Mouse (Mus musculus): ENCODE results near the gene Gnl3.
A peak's percentile ranks its signal among the peaks of the same experiment; 100 is the strongest.

Gene Gnl3

GRCm38 (mm10) chr14:31018860-31019291, at the start of gene Gnl3, which contains the start of gene Pbrm1:
Gene Gnl3, minus strand, starts transcription at chr14:31019152.
Gene Pbrm1, plus strand, starts transcription at chr14:31019138.
- peak; percentile 99 for DNase-seq (ENCODE audit: low read depth, low spot score)

DNA sequence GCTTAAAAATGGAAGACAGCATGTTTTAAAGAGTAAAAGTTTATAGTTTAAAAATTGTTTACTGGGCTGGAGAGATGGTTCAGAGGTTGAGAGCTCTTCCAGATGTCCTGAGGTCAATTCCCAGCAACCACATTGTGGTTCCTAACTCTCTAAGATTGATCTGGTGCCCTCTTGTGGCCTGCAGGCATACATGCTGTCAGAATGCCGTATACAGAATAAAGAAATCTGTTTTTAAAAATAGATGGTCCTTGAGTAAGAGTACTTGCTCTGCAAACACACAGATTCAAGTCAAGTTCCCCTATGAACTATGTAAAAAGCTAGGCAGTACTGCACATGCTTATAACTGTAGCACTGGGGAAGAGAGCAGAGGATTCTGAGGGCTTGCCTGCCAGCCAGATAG, 43.3 kb upstream of the Gnl3 start:
- peak; percentile 56 for DNase-seq (ENCODE audit: low read depth, low spot score)

- DNase-seq (ENCODE audit: low read depth, low spot score): no peak
Observed at GRCm38 (mm10) chr14:31045817-31046216, 26.9 kb upstream of the Gnl3 start.

DNA sequence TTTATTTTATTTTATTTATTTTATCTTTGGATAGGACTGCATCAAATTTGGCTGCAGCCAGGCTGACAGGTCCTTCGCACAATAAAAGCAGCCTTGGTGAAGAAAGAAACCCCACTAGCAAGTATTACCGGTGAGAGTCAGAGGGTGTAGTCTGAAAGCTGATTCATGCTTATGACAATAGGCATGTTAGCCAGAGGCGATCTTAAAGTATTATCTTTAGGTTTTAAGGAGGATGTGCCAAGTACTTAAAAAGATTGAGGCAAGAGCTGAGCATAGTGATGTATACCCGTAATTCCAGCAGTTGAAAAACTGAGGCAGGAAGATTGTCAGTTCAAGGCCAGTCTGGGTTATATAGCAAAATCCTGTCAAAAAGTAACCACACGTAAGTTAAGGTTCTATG, 26.3 kb upstream of the Gnl3 start:
- no peak for DNase-seq (ENCODE audit: low read depth, low spot score)

GRCm38 (mm10) chr14:31025785-31026184, 6.8 kb upstream of the Gnl3 start:
- DNase-seq (ENCODE audit: low read depth, low spot score): peak; percentile 77

GRCm38 (mm10) chr14:31022579-31022978, 3.6 kb upstream of the Gnl3 start:
- no peak for DNase-seq (ENCODE audit: low read depth, low spot score)

DNA sequence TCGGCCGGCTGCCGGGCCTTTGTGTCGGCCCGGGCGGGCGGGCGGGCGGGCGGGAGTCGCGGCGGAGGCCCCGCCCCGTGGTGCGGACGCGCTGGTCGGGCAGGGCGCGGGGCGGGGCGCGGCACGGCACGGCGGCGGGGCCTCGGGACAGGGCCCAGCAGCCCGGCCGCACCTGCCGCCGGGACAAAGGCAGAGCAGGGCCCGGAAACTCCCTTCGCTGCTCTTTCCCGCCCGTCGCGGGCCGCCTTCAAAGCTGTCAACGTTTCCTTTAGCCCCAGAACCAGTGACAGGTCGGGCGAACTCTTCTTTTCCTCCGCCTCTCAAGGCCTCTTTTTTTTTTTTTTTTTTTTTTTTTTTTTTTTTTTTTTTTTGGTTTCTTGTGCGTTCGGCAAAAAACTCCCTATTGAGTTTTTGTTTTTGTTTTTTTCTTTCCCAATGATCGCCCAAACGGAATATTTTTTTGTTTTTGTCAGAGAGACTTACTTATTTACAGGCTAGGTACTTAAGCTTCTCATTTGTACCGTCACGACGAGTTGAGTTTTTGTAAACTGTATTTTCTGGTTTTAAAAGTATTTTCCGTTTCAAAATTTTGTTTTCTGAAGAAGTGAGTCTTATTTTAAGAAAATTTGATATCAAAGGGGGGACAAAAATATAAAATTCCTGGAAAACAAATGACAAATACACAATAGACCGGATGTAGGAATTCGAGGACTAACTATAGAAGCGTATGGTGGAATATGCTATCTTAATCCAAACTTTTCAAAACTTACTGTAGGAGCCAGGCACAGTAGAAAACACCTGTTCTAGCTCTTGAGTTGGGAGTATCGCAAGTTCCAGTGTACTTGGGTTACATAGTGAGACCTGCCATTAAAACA, 616 bp upstream of the Gnl3 start:
- DNase-seq (ENCODE audit: low read depth, low spot score): peak; percentile 85

- peak; percentile 77 for DNase-seq (ENCODE audit: low read depth, low spot score)
Observed at GRCm38 (mm10) chr14:31017854-31018253, 1.1 kb downstream of the Gnl3 start.

DNA sequence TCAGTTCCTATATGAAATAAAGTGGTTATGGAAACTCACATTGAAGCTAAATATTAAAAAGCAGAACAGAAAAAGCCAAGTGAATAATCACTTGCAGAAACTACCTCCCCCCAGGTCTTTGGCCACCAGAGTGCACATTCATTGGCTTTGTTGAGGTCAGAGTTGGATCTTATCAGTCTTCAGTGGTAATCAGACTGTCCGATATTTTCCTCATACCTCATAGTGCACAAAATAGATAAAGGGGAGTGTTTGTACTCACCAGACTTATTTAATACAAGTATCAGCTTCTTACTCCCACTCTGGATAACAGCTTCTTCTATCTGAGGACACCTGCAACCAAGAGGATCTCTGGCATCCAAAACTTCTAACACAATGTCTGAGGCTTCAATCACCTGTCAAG, 2.9 kb downstream of the Gnl3 start:
- DNase-seq (ENCODE audit: low read depth, low spot score): no peak

DNA sequence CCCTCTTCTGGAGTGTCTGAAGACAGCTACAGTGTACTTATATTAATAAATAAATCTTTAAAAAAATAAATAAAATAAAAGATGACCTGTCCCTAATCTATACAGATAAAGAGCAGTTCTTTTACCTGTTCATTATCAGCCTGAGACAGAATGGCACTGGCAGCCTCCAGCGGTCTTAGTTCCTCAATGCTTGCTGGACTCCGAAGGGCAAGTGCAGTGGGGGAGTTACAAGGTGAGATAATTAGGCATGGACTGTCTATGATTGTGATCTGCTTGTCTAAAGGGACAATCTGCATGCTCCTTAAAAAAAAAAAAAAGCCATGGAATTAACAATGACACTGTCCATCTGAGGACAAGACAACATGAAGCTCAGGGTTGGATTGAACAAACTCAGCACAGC, 5.0 kb downstream of the Gnl3 start:
- DNase-seq (ENCODE audit: low read depth, low spot score): no peak

DNA sequence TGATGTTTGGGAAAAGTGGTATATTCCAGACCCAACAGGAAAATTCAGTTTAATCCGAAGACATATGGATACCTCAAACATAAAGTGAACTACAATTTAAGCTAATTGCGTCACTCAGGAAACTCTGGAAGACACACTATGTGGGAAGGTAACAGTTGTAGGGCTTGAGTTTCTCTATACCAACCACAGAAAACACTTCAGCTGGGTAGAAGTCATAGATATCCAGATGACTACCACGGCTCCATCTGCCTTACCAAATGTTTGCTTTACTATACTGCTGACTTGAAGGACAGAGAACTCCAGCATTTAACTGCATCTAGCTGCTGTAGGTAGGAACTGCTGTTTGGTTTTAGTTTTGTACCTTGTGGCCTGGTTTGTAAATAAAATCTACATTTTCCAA, 7.4 kb downstream of the Gnl3 start:
- no peak for DNase-seq (ENCODE audit: low read depth, low spot score)

DNA sequence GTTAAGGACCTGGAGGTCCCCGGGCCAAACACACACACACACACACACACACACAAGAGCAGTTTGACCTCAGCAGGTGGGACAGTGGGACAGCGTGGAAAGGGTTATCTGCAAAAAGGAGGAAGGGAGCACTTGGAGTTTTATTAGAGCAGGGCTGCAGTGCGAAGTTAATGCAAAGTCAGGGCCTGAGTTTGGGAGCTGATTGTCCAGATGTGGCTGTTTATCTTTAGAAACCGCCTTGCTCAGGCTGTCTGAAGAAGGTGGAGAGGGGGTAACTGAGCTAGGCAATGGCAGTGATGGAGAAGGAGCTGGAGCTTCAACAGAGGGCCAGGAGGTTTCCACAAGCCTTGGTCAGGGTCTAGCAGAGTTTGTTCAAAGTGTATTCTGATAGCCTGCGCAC, 12.2 kb downstream of the Gnl3 start:
- DNase-seq (ENCODE audit: low read depth, low spot score): no peak

- no peak for DNase-seq (ENCODE audit: low read depth, low spot score)
Observed at GRCm38 (mm10) chr14:31004527-31004926, 14.4 kb downstream of the Gnl3 start.

DNA sequence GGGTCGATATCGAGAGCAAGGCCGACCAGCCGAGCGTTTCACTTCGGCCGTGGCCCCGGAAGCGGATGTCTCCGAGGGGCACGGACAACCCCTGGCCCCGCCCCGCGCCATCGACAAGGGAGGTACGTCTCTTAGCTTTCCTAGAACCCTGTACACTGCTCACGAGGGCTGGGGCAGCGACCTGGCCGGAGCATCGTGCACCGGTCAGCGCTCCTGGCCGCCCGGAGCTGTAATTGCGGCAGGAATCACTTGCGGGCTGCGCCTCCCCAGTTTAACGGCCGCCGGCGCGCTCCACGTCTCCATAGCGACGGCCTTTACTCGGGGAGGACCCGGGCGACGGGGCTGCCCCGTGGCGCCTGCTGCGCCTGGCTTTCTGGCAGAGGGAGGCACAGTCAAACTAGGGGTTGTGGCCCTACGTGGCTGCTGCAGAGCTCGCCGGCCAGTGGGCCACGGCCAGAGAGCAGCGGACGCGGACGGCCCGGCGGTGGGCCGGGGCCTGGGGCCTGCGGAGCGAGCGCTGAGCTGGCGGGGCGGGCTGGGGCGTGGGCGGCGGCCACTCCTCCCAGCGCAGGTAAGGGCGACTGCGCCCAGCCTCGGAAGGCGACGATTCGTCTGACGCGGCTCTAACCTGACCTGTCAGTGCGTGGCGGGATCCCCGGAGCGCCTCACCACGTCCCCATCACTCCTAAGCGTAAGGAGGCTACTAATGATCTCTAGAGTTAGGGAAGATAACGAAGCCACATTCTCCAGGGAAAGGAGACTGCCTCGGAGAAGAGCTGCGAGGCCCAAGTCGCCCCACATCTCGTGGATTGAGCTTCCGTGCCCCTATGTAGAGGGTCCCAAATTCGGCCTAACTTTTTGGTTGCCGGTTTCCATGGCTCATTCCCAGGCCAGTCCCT, 17.4 kb downstream of the Gnl3 start, which contains the start of the genes Glt8d1 and Spcs1:
Gene Glt8d1 (plus strand): TSS at position 94 of the 899 bp plus-strand sequence.
Gene Spcs1 (minus strand): TSS at position 366 of the 899 bp plus-strand sequence.
- DNase-seq (ENCODE audit: low read depth, low spot score): peak; percentile 89

DNA sequence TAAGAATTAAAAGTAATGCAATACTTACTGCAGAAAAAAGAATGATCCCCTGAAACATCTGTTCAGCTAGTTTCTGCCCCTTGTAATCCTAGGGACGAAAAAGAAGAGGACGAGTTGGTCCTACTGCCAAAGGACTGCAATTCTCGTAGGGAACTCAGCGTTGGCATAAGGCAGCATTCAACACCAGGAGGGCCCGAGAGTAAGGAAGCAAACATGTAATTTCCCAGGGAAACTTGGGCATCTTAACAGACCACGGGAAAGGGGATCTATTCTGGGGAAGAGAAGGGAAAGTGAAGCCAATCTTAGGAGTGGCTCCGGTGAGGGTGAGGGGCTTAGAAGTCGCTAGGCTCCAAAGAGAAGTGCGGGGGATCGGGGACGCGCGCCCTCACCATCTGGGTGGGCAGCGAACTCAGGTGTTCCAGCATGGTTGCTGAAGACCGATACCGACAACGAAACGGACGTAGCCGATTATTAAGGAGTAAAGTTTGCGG, 18.1 kb downstream of the Gnl3 start:
- DNase-seq (ENCODE audit: low read depth, low spot score): no peak

DNA sequence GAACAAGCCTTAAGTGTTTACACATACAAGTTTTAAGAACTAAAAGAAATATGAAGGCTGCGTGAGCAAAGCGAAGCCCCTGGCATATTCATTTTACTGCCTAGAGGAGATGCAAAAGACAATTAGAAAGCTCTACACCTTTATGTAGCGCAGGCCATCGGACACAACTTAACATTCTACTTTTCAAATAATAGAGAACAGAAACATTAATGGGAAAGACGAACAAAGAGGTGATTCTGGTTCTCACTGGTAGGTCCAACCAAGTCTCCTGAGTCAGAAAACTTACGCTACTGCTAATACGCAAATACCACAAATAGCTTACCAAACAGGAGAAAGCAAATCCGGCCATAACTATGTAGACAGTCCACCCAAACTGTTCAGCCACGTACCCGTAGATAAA, 18.6 kb downstream of the Gnl3 start:
- DNase-seq (ENCODE audit: low read depth, low spot score): no peak

DNA sequence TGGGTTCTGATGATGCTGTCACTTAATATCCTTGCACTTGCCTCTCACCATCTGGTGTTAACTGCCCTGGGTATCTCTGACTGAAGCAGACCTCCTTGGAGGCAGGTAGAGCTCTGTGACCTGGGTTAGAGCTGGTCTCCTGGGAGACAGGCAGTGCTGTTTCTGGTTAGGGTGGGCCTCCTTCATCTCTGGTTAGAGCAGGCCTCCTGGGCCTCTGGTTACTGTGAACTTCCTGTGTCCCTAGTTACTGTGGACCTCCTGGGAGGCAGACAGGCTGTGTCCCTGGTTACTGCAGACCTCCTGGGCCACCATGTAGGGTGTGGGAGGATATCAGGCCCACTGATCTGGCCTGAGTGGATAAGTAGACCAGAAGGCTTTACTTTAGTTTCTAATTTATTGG, 22.5 kb downstream of the Gnl3 start:
- DNase-seq (ENCODE audit: low read depth, low spot score): no peak

DNA sequence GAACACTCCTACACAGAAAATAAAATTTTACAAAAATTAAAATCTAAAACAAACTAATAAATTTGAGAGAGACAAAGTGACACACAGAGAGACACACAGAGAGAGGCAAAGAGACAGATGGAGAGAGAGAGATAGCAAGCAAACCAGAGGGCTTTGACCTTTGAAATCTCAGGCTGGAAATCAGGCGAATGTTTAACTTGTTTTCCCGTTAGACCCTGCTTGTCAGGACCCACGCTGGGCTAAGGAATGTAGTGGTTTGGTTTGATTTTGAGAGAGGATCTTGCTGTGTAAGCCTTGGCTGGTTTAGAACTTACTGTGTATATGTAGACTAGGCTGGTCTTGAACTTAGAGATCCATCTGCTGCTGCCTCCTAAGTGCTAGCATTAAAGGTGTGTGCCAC, 42.7 kb downstream of the Gnl3 start:
- DNase-seq (ENCODE audit: low read depth, low spot score): no peak

- no peak for DNase-seq (ENCODE audit: low read depth, low spot score)
Observed at GRCm38 (mm10) chr14:30974204-30974603, 44.7 kb downstream of the Gnl3 start.

Measured in ZHBTc4 (cell line).